Mouse (Mus musculus) heart, adult 2 months (tissue): ENCODE measurements around the gene Coro7.

Experiments
- CTCF ChIP-seq: fragments of 200-600 bp; IDR thresholded peaks from 2 replicates; pipeline ENCODE4 v1.8.1; 2022; ENCODE audit warnings: antibody characterized with exemption, mild to moderate bottlenecking, moderate library complexity
- EP300 ChIP-seq: fragments of 200-500 bp; IDR thresholded peaks from 2 replicates; pipeline ENCODE4 v1.6.1; 2011; ENCODE audit warnings: low read depth, low read length, control low read depth; ENCODE audit not compliant: insufficient read depth
- POLR2A ChIP-seq: fragments of 200-500 bp; IDR thresholded peaks from 2 replicates; pipeline ENCODE4 v1.6.1; 2011; ENCODE audit warnings: mild to moderate bottlenecking, low read depth, low read length, control low read depth; ENCODE audit not compliant: insufficient read depth

GRCm38 (mm10) chr16:4584438-4584837, 95.1 kb downstream of the Coro7 start:
- TF ChIP-seq CTCF: no peak
- no peak for TF ChIP-seq POLR2A
- no peak for TF ChIP-seq EP300
